ENCODE assay signal across 7 mouse cellular contexts in genomic region chr10:93589281-93589848, GRCm38 (mm10). TPM values are rescaled to one million over a fixed set of nuclear protein-coding genes. Genes with fewer than 3 reads are reported as not detected.
DNase-seq lines count a peak whose midpoint lies in the region; ATAC-seq lines count a peak whose summit lies in the region.

TSS of gene Snrpf (minus strand) at chr10:93589706.

- no peaks in the 10 kb centered on the region for H3K27me3 ChIP-seq in embryonic facial prominence, embryonic 12.5 days
- no peaks in the 10 kb centered on the region; the same call in 1 of the 2 replicates for H3K27me3 ChIP-seq in limb, embryonic 11.5 days (ENCODE audit: control insufficient read depth, insufficient read depth, low read length)
- H3K27me3 ChIP-seq in midbrain, embryonic 14.5 days (ENCODE audit: control insufficient read depth, insufficient read depth, low read length): no peaks in the 10 kb centered on the region

- under 1% methylated on average over 63 of the region's 63 CpGs for WGBS in embryonic facial prominence, embryonic 12.5 days
- WGBS in limb, embryonic 11.5 days: 0% methylated on average over 63 of the region's 63 CpGs
- WGBS in midbrain, embryonic 14.5 days: under 1% methylated on average over 61 of the region's 63 CpGs

- peak within 1 kb of the TSS; percentile 83 for H3K27ac ChIP-seq in embryonic facial prominence, embryonic 12.5 days
- H3K27ac ChIP-seq in limb, embryonic 11.5 days (replicated peaks; ENCODE audit: low read depth, low read length): peak within 1 kb of the TSS; percentile 57; the same call in 1 of the 2 replicates
- peak within 1 kb of the TSS; percentile 86 for H3K27ac ChIP-seq in midbrain, embryonic 14.5 days (replicated peaks; ENCODE audit: low read depth, low read length)

- ATAC-seq in embryonic facial prominence, embryonic 12.5 days (ENCODE audit: insufficient number of reproducible peaks, insufficient read depth, low FRiP score, low TSS enrichment): peak; percentile 80
- ATAC-seq in limb, embryonic 11.5 days (ENCODE audit: insufficient number of reproducible peaks, low FRiP score, low TSS enrichment, low read depth): peak; percentile 91
- ATAC-seq in midbrain, embryonic 14.5 days (ENCODE audit: low FRiP score, low TSS enrichment): peak; percentile 92

- DNase-seq in adrenal gland, postnatal 25 days: peak; percentile 86
- peak; percentile 99 for DNase-seq in heart, adult 11 months
- peak; percentile 97 for DNase-seq in kidney, adult 18-20 months
- DNase-seq in limb, embryonic 11.5 days (ENCODE audit: low spot score): peak; percentile 98
- peak; percentile 97 for DNase-seq in midbrain, embryonic 14.5 days
- DNase-seq in spleen, adult 18-20 months: peak; percentile 82 to 91

- H3K9ac ChIP-seq in embryonic facial prominence, embryonic 12.5 days: peak within 1 kb of the TSS; percentile 78
- H3K9ac ChIP-seq in limb, embryonic 11.5 days (ENCODE audit: low read length): peak within 1 kb of the TSS; percentile 86
- H3K9ac ChIP-seq in midbrain, embryonic 14.5 days (replicated peaks; ENCODE audit: low read length): peak within 1 kb of the TSS; percentile 83

- H3K4me3 ChIP-seq in embryonic facial prominence, embryonic 12.5 days: peak within 1 kb of the TSS; percentile 84
- peak within 1 kb of the TSS; percentile 66 for H3K4me3 ChIP-seq in limb, embryonic 11.5 days (ENCODE audit: low read depth, low read length)
- peak within 1 kb of the TSS; percentile 83 for H3K4me3 ChIP-seq in midbrain, embryonic 14.5 days (replicated peaks; ENCODE audit: low read depth, low read length)

- H3K9me3 ChIP-seq in embryonic facial prominence, embryonic 12.5 days: no peaks in the 10 kb centered on the region
- H3K9me3 ChIP-seq in limb, embryonic 11.5 days (ENCODE audit: control insufficient read depth, low read length): no peaks in the 10 kb centered on the region
- H3K9me3 ChIP-seq in midbrain, embryonic 14.5 days (ENCODE audit: control insufficient read depth, low read length): no peaks in the 10 kb centered on the region

- H3K36me3 ChIP-seq in embryonic facial prominence, embryonic 12.5 days: peaks cover 14% of the 10 kb centered on the region; the same call in 1 of the 2 replicates
- peaks cover 16% of the 10 kb centered on the region for H3K36me3 ChIP-seq in limb, embryonic 11.5 days (ENCODE audit: control insufficient read depth, insufficient read depth, low read length)
- peaks cover 21% of the 10 kb centered on the region for H3K36me3 ChIP-seq in midbrain, embryonic 14.5 days (ENCODE audit: control insufficient read depth, insufficient read depth, low read length)

- H3K4me2 ChIP-seq in embryonic facial prominence, embryonic 12.5 days (replicated peaks): peak within 1 kb of the TSS; percentile 85
- H3K4me2 ChIP-seq in limb, embryonic 11.5 days (ENCODE audit: low read depth, severe bottlenecking): peak within 1 kb of the TSS; percentile 84
- peak within 1 kb of the TSS; percentile 75 for H3K4me2 ChIP-seq in midbrain, embryonic 14.5 days (ENCODE audit: low read length)

- H3K4me1 ChIP-seq in embryonic facial prominence, embryonic 12.5 days: peaks cover 14% of the 10 kb centered on the region
- peaks cover 9% of the 10 kb centered on the region for H3K4me1 ChIP-seq in limb, embryonic 11.5 days (ENCODE audit: control insufficient read depth, insufficient read depth, low read length)
- peaks cover 14% of the 10 kb centered on the region for H3K4me1 ChIP-seq in midbrain, embryonic 14.5 days (ENCODE audit: control insufficient read depth, insufficient read depth, low read length)

RNA-seq across cellular contexts. Expression of gene Snrpf, which starts in this region (rescaled TPM):
- 14.6 and 17.7 TPM in 2 replicates for total RNA-seq in adrenal gland, postnatal 25 days (2021)
- 144 and 147 TPM in 2 replicates for polyA plus RNA-seq in embryonic facial prominence, embryonic 12.5 days (2016; fragmentation: Nextera tagmentation; extraction: Ambion mirVana)
- polyA plus RNA-seq in limb, embryonic 11.5 days (2014; fragmentation: Nextera tagmentation; extraction: Ambion mirVana): 192 and 200 TPM in 2 replicates
- polyA plus RNA-seq in midbrain, embryonic 14.5 days (2014; fragmentation: Nextera tagmentation; extraction: Ambion mirVana): 75.9 and 87.0 TPM in 2 replicates

Comparison
In these comparisons a context has a peak if more than half of its experiments do, and no peak if none do; other contexts are left out.
1. Peak in every context shown above with its lines: DNase-seq, ATAC-seq, H3K4me3 ChIP-seq and H3K27ac ChIP-seq.